Mouse (Mus musculus) erythroblast, embryonic 14.5 days (primary cell): ENCODE measurements around the gene Adcy2. TPM values are rescaled to one million over a fixed set of nuclear protein-coding genes. Genes with fewer than 3 reads are reported as not detected.

Experiments used
- H3K27me3 ChIP-seq: 2 replicates; pipeline ENCODE4 v1.6.1; 2012; ENCODE audit warnings: inconsistent platforms; ENCODE audit not compliant: control insufficient read depth
- H3K36me3 ChIP-seq: 2 replicates; pipeline ENCODE4 v1.6.1; 2012; ENCODE audit warnings: mild to moderate bottlenecking, inconsistent platforms; ENCODE audit not compliant: control insufficient read depth
- H3K4me1 ChIP-seq: 2 replicates; pipeline ENCODE4 v1.6.1; 2012; ENCODE audit warnings: inconsistent platforms; ENCODE audit not compliant: control insufficient read depth
- H3K4me3 ChIP-seq: replicated peaks from 2 replicates; pipeline ENCODE3; 2012; ENCODE audit warnings: moderate library complexity, mild to moderate bottlenecking, inconsistent platforms
- H3K9me3 ChIP-seq: 2 replicates; pipeline ENCODE4 v1.6.1; 2012; ENCODE audit warnings: low read length, inconsistent platforms, mixed read lengths; ENCODE audit not compliant: control insufficient read depth
- GATA1 ChIP-seq: IDR thresholded peaks from 2 replicates; pipeline ENCODE4 v1.6.1; 2012; ENCODE audit warnings: low read length, inconsistent platforms, mixed read lengths
- TAL1 ChIP-seq: IDR thresholded peaks from 3 replicates; pipeline ENCODE4 v1.6.1; 2012; ENCODE audit warnings: low read length, inconsistent platforms, mixed read lengths
- polyA plus RNA-seq: library from polyadenylated mRNA; stranded (reverse); fragments of >175 nt; gene quantifications from 2 replicates; pipeline ENCODE4 v1.2.3, GENCODE M21; 2012

Adcy2 gene
- polyA plus RNA-seq, 1 experiment: not detected

GRCm38 (mm10) chr13:68815704-68816477 is 183.4 kb downstream of the Adcy2 start:
- no peaks in the 10 kb centered on the region for H3K4me1 ChIP-seq

GRCm38 (mm10) chr13:68811185-68811584 is 188.2 kb downstream of the Adcy2 start:
- no peaks in the 10 kb centered on the region for H3K4me1 ChIP-seq
- H3K27me3 ChIP-seq: no peaks in the 10 kb centered on the region
- no peaks in the 10 kb centered on the region for H3K36me3 ChIP-seq
- no peaks in the 10 kb centered on the region; the same call in 1 of the 2 replicates for H3K9me3 ChIP-seq
- no peak for TF ChIP-seq TAL1
- no peak for TF ChIP-seq GATA1
- no peak overlapping the region for H3K4me3 ChIP-seq

More at GRCm38 (mm10) chr13:68815704-68816477, 183.4 kb downstream of the Adcy2 start:
- Histone ChIP-seq H3K4me3 (no peak overlapping the region), H3K36me3 (no peaks in the 10 kb centered on the region), H3K27me3 (no peaks in the 10 kb centered on the region), H3K9me3 (peaks cover 9% of the 10 kb centered on the region; the same call in 1 of the 2 replicates)
- TF ChIP-seq GATA1 (no peak), TAL1 (no peak)

GRCm38 (mm10) chr13:68799777-68800176 is 199.6 kb downstream of the Adcy2 start:
- no peaks in the 10 kb centered on the region for H3K4me1 ChIP-seq
- H3K36me3 ChIP-seq: no peaks in the 10 kb centered on the region
- TF ChIP-seq GATA1 (no peak), TAL1 (no peak)
- H3K9me3 ChIP-seq: peaks cover 15% of the 10 kb centered on the region
- H3K27me3 ChIP-seq: no peaks in the 10 kb centered on the region
- H3K4me3 ChIP-seq: no peak overlapping the region

GRCm38 (mm10) chr13:68793286-68793685 is 206.1 kb downstream of the Adcy2 start:
- TF ChIP-seq GATA1 (no peak), TAL1 (no peak)
- Histone ChIP-seq H3K4me1 (no peaks in the 10 kb centered on the region), H3K36me3 (no peaks in the 10 kb centered on the region), H3K27me3 (no peaks in the 10 kb centered on the region), H3K4me3 (no peak overlapping the region), H3K9me3 (peaks cover 33% of the 10 kb centered on the region)

GRCm38 (mm10) chr13:68787286-68788061 is 211.9 kb downstream of the Adcy2 start:
- no peaks in the 10 kb centered on the region for H3K27me3 ChIP-seq
- H3K4me1 ChIP-seq: no peaks in the 10 kb centered on the region
- TF ChIP-seq GATA1: no peak
- no peak for TF ChIP-seq TAL1
- no peaks in the 10 kb centered on the region for H3K36me3 ChIP-seq
- H3K9me3 ChIP-seq: peaks cover 36% of the 10 kb centered on the region
- no peak overlapping the region for H3K4me3 ChIP-seq

GRCm38 (mm10) chr13:68783096-68783495 is 216.2 kb downstream of the Adcy2 start:
- H3K36me3 ChIP-seq: no peaks in the 10 kb centered on the region
- H3K4me3 ChIP-seq: no peak overlapping the region
- TF ChIP-seq TAL1 (no peak), GATA1 (no peak)
- H3K9me3 ChIP-seq: peaks cover 20% of the 10 kb centered on the region
- H3K27me3 ChIP-seq: no peaks in the 10 kb centered on the region
- no peaks in the 10 kb centered on the region for H3K4me1 ChIP-seq

- Histone ChIP-seq H3K36me3 (no peaks in the 10 kb centered on the region), H3K4me3 (no peak overlapping the region), H3K4me1 (no peaks in the 10 kb centered on the region), H3K27me3 (no peaks in the 10 kb centered on the region), H3K9me3 (peaks cover 5% of the 10 kb centered on the region; the same call in 1 of the 2 replicates)
- TF ChIP-seq TAL1 (no peak), GATA1 (no peak)
These were observed 221.2 kb downstream of the Adcy2 start for GRCm38 (mm10) chr13:68778011-68778672.

- Histone ChIP-seq H3K4me3 (no peak overlapping the region), H3K9me3 (no peaks in the 10 kb centered on the region; the same call in 1 of the 2 replicates), H3K27me3 (no peaks in the 10 kb centered on the region), H3K36me3 (no peaks in the 10 kb centered on the region), H3K4me1 (no peaks in the 10 kb centered on the region)
- TF ChIP-seq TAL1: no peak
- no peak for TF ChIP-seq GATA1
These were observed 225.6 kb downstream of the Adcy2 start for GRCm38 (mm10) chr13:68773599-68774211.
